Comparison of ENCODE assay signal across 25 mouse cellular contexts in the genomic region with DNA sequence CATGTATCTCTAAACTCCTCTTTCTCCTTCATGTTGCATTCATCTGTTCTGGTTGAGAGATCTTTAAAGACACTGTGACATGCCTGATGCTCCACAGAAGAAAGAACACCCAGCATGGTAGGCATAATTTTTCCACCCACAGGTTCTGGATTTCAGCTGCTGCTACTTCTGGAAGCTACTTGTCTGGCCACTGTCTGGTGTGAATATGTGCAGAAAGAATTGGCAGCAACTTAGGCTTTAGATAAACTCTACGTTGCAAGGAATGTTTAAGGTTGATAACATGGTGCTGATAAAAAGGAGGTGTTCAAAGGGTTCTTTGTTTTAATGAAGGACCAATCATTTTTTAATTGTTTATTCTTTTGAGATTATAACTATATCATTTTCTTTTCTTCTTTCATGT.
DNase-seq lines count a peak whose midpoint lies in the region; TF ChIP-seq lines count a peak whose summit lies in the region.
"Had no signal": no experiment of that assay in that cellular context is flagged by ENCODE, and none has a peak within 500 bp of the region (broad histone marks: within the 10 kb centered on the region; RNA-seq: fewer than 3 reads in every experiment).

No protein-coding gene starts in this region.

- no peak for TF ChIP-seq CTCF in layer of hippocampus, adult 2 months (conservative IDR thresholded peaks at IDR 0.05)
- TF ChIP-seq CTCF in thymus, adult 2 months (IDR thresholded peaks at IDR 0.05; ENCODE audit: borderline replicate concordance, control insufficient read depth, extremely low read depth, insufficient read depth, low read length, poor library complexity) = no peak
- no peak for TF ChIP-seq CTCF in gastrocnemius, adult 2 months (IDR thresholded peaks at IDR 0.05)

- H3K4me1 ChIP-seq in thymus, adult 2 months (replicated peaks; ENCODE audit: control insufficient read depth, insufficient read depth, low read length) = no peaks in the 10 kb centered on the region
- H3K4me1 ChIP-seq: embryonic facial prominence, embryonic 10.5 days; embryonic facial prominence, embryonic 15.5 days; forebrain, embryonic 12.5 days; hindbrain, embryonic 10.5 days; limb, embryonic 13.5 days had no signal

- 80% methylated on average over 1 of the region's 1 CpGs for WGBS in thymus, adult 2 months

- TF ChIP-seq POLR2A in thymus, adult 2 months (IDR thresholded peaks at IDR 0.05; ENCODE audit: control insufficient read depth, extremely low read depth, insufficient read depth, low read length, poor library complexity) = no peak

- H3K36me3 ChIP-seq in thymus, adult 2 months (ENCODE audit: control insufficient read depth, insufficient read depth, low read length) = no peaks in the 10 kb centered on the region
- H3K36me3 ChIP-seq: embryonic facial prominence, embryonic 10.5 days; embryonic facial prominence, embryonic 15.5 days; forebrain, embryonic 12.5 days; hindbrain, embryonic 10.5 days; limb, embryonic 13.5 days had no signal

- peak; percentile 17 to 21 for DNase-seq in layer of hippocampus, adult 2 months (ENCODE audit: low spot score in 2 of 2)
- DNase-seq in layer of hippocampus, adult 9-10 months (ENCODE audit: low spot score) = no peak
- peak; percentile 71 for DNase-seq in brain, adult 2 months (ENCODE audit: low read depth, low spot score)
- peak; percentile 5 to 13 for DNase-seq in layer of hippocampus, adult 8-10 months (ENCODE audit: low spot score in 2 of 2)
- peak; percentile 7 to 85 for DNase-seq in left cerebral cortex, postnatal 25 days (ENCODE audit: low spot score in 2 of 2)
- DNase-seq in thymus, postnatal 36 days = no peak
- no peak for DNase-seq in thymus, adult 2 months
- no peak for DNase-seq in gastrocnemius, adult 2 months
- DNase-seq: adrenal gland, adult 2 months; B cell, adult 2 months; cerebellum, adult 8-10 months; cerebellum, postnatal 25 days; forebrain, postnatal 0 days; gastrocnemius, postnatal 10 days; heart, postnatal 14 days; kidney, adult 18-20 months; lung, postnatal 36 days; spleen, adult 18-20 months had no signal

- intact Hi-C loops in left cerebral cortex, postnatal 25 days (cut with DNase I) = no loop called here
- intact Hi-C loops in gastrocnemius, adult 2 months (cut with DNase I) = no loop called here

- no peak overlapping the region for H3K4me3 ChIP-seq in layer of hippocampus, adult 2 months
- no peak overlapping the region for H3K4me3 ChIP-seq in thymus, adult 2 months (ENCODE audit: control insufficient read depth, insufficient read depth, low read length)
- no peak overlapping the region for H3K4me3 ChIP-seq in gastrocnemius, adult 2 months
- H3K4me3 ChIP-seq: embryonic facial prominence, embryonic 10.5 days; embryonic facial prominence, embryonic 15.5 days; forebrain, embryonic 12.5 days; hindbrain, embryonic 10.5 days; limb, embryonic 13.5 days had no signal

- no peaks in the 10 kb centered on the region for H3K27me3 ChIP-seq in thymus, adult 2 months (ENCODE audit: control insufficient read depth, insufficient read depth, low read length)
- H3K27me3 ChIP-seq: embryonic facial prominence, embryonic 15.5 days; forebrain, embryonic 12.5 days; limb, embryonic 13.5 days had no signal

- H3K27ac ChIP-seq in layer of hippocampus, adult 2 months = no peak overlapping the region
- H3K27ac ChIP-seq in thymus, adult 2 months (ENCODE audit: control insufficient read depth, insufficient read depth, low read length) = no peak overlapping the region
- H3K27ac ChIP-seq in gastrocnemius, adult 2 months = no peak overlapping the region
- H3K27ac ChIP-seq: embryonic facial prominence, embryonic 10.5 days; embryonic facial prominence, embryonic 15.5 days; forebrain, embryonic 12.5 days; hindbrain, embryonic 10.5 days; kidney, postnatal 0 days; limb, embryonic 13.5 days; stomach, postnatal 0 days had no signal

Comparison
In these comparisons a context has a peak if more than half of its experiments do, and no peak if none do; other contexts are left out.
1. DNase-seq: peak in layer of hippocampus, adult 2 months (2 of 2), brain, adult 2 months (single experiment), layer of hippocampus, adult 8-10 months (2 of 2) and left cerebral cortex, postnatal 25 days (2 of 2); none in layer of hippocampus, adult 9-10 months (single experiment), thymus, postnatal 36 days (0 of 2), thymus, adult 2 months (single experiment) and gastrocnemius, adult 2 months (single experiment).